Mouse (Mus musculus) kidney, embryonic 14.5 days (tissue): ENCODE measurements at regions not wholly inside any gene's neighbourhood (a gene's known extent, or its start where the extent isn't known, plus 50 kb on each side); places are given as distances from the start of the nearest gene placed in this dataset.

Experiments used
- ATAC-seq: fragments of 200-750 bp; cut with Nextera tagmentation; 2 replicates; pipeline ENCODE4 v1.8.0; 2017; ENCODE audit warnings: moderate number of reproducible peaks, mild to moderate bottlenecking, moderate TSS enrichment, moderate library complexity; ENCODE audit not compliant: low FRiP score, low TSS enrichment
- H3K27ac ChIP-seq: fragments of 300-500 bp; sonication (generic); 2 replicates; pipeline ENCODE4 v1.5.1; 2014; ENCODE audit warnings: low read depth, mild to moderate bottlenecking, low read length, moderate library complexity, mixed read lengths
- H3K27me3 ChIP-seq: fragments of 300-500 bp; sonication (generic); 2 replicates; pipeline ENCODE4 v1.6.1; 2014; ENCODE audit warnings: mild to moderate bottlenecking, low read length; ENCODE audit not compliant: control insufficient read depth, insufficient read depth
- H3K36me3 ChIP-seq: fragments of 300-500 bp; sonication (generic); 2 replicates; pipeline ENCODE4 v1.6.1; 2014; ENCODE audit warnings: low read length, mixed read lengths; ENCODE audit not compliant: control insufficient read depth, insufficient read depth
- H3K4me1 ChIP-seq: fragments of 300-500 bp; sonication (generic); 2 replicates; pipeline ENCODE4 v1.6.1; 2014; ENCODE audit warnings: low read length, mixed read lengths; ENCODE audit not compliant: control insufficient read depth, insufficient read depth
- H3K4me2 ChIP-seq: fragments of 300-500 bp; sonication (generic); replicated peaks from 2 replicates; pipeline ENCODE4 v1.6.1; 2014; ENCODE audit warnings: low read depth, mild to moderate bottlenecking, low read length
- H3K4me3 ChIP-seq: fragments of 300-500 bp; sonication (generic); 2 replicates; pipeline ENCODE4 v1.5.1; 2014; ENCODE audit warnings: mild to moderate bottlenecking, low read length
- H3K9ac ChIP-seq: fragments of 300-500 bp; sonication (generic); 2 replicates; pipeline ENCODE4 v1.6.1; 2014; ENCODE audit warnings: low read depth, mild to moderate bottlenecking, low read length, moderate library complexity
- H3K9me3 ChIP-seq: fragments of 300-500 bp; sonication (generic); 2 replicates; pipeline ENCODE4 v1.6.1; 2016; ENCODE audit warnings: low read length; ENCODE audit not compliant: control insufficient read depth
- WGBS: fragments of 180-500 bp; shearing (Covaris S2); extraction: QIAGEN DNeasy Blood & Tissue Kit; methylation state at CpG from one replicate; pipeline ENCODE4 v1.1.7; 2014; 5-methylcytosine and 5-hydroxymethylcytosine counted together

DNA sequence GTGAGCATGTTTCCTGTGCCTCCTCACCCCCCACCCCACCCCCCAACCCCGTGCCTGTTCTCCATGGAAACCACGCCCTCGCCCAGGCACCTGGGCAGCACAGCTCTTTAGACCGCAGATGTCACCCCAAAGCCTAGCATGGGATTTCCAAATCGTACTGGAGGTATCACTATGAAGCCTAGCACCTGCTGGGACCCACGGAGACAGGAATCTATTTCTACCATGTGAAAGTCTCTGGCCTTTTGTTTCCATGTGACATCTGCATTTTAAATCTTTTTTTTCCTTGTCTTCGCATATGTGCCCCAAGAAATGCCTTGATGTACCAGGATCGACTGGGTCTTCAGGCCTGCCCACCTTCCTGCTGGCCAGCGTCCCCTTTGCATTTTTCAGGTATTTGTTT lies 179.7 kb downstream of the Irs2 start:
- no peaks in the 10 kb centered on the region for H3K4me1 ChIP-seq
- no peaks in the 10 kb centered on the region for H3K9me3 ChIP-seq
- no peaks in the 10 kb centered on the region for H3K36me3 ChIP-seq
- H3K4me2 ChIP-seq, result no peak overlapping the region
- WGBS, result 38% methylated on average over 9 of the region's 9 CpGs
- ATAC-seq, result no peak
- no peak overlapping the region for H3K4me3 ChIP-seq
- no peak overlapping the region for H3K9ac ChIP-seq
- H3K27me3 ChIP-seq, result peaks cover 3% of the 10 kb centered on the region; the same call in 1 of the 2 replicates
- H3K27ac ChIP-seq, result no peak overlapping the region

DNA sequence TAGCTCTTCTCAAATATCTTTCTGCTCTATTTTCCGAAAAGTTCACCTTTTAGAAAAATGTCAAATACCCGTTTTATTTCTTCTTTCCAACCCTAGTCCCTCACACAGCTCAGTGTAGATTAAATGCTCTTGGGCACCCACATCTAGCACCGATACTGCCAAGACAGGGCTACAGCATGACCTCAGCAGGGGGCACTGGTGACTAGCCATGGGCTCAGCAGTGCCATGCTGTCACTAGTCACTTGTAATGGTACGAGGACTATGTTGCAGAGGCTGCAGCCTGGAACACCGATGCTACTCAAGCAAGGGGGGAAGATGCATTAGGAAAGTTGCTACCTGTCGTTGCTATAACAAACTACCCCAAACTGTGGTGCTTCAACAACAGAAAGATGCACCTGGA lies 180.7 kb downstream of the Irs2 start:
- H3K4me2 ChIP-seq, result no peak overlapping the region

DNA sequence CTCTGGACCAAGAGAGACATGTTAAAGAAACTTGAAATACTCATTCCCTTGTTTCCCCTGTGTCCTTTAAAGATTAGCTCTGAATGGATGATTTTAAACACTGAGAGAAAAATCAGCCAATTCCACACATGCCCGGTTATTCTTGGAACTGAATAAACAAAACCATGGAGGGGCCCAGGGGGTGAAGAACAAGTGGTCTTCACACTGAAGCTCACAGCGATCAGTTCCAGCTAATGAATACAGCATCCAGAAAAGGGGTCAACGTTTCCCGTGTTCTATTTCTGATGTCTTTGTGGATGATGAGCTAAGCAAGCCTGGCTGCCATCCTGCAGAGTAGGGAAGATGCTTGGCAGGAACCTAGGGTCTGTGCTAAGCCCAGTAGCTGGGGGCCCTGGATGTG lies 182.3 kb downstream of the Irs2 start:
- no peak for ATAC-seq
- WGBS, result 84% methylated on average over 4 of the region's 4 CpGs
- Histone ChIP-seq H3K27me3 (peaks cover 3% of the 10 kb centered on the region; the same call in 1 of the 2 replicates), H3K9me3 (no peaks in the 10 kb centered on the region), H3K36me3 (no peaks in the 10 kb centered on the region), H3K4me1 (no peaks in the 10 kb centered on the region), H3K4me3 (no peak overlapping the region), H3K9ac (no peak overlapping the region), H3K4me2 (no peak overlapping the region), H3K27ac (no peak overlapping the region)

More for the DNA sequence above, 180.7 kb downstream of the Irs2 start:
- no peak for ATAC-seq
- no peaks in the 10 kb centered on the region for H3K4me1 ChIP-seq
- H3K9ac ChIP-seq, result no peak overlapping the region
- H3K9me3 ChIP-seq, result no peaks in the 10 kb centered on the region
- WGBS, result 77% methylated on average over 6 of the region's 6 CpGs
- no peaks in the 10 kb centered on the region for H3K36me3 ChIP-seq
- no peak overlapping the region for H3K27ac ChIP-seq
- peaks cover 3% of the 10 kb centered on the region; the same call in 1 of the 2 replicates for H3K27me3 ChIP-seq
- no peak overlapping the region for H3K4me3 ChIP-seq

DNA sequence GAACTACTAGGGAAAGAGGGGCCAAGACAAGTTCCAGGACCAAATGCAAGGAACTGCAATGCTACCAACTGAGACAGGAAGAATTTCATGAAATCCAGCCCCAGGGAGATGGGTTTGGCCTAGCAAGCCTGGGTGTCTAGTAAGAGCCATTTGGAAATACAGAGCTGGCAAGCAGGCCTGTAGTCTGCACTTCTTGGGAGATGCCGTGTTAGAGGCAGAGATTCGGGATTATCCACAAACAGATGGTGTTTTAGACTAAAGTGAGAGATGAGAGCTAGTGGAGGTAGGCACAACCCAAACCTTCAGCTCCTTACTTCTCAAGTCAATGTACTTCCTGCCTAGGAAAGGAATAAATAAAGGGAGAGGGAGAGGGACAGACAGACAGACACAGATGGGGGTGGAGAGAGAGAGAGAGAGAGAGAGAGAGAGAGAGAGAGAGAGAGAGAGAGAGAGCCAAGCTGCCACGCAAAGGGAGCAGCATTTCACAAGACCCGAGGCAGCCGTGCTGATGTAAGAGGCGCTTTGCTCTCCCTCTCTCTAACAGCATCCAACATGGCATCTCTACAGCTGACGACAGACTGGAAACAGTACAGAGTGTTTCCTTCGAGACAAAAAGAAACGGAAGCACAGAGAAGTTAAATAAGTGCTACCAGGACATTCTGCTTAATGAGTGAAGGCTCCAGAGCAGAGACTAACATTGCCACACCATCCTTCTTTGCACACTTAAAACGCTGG lies 182.9 kb downstream of the Irs2 start:
- Histone ChIP-seq H3K27ac (no peak overlapping the region), H3K9me3 (no peaks in the 10 kb centered on the region), H3K4me1 (no peaks in the 10 kb centered on the region), H3K4me3 (no peak overlapping the region), H3K27me3 (peaks cover 3% of the 10 kb centered on the region; the same call in 1 of the 2 replicates), H3K4me2 (no peak overlapping the region), H3K36me3 (no peaks in the 10 kb centered on the region), H3K9ac (no peak overlapping the region)
- WGBS, result 77% methylated on average over 10 of the region's 10 CpGs
- no peak for ATAC-seq

DNA sequence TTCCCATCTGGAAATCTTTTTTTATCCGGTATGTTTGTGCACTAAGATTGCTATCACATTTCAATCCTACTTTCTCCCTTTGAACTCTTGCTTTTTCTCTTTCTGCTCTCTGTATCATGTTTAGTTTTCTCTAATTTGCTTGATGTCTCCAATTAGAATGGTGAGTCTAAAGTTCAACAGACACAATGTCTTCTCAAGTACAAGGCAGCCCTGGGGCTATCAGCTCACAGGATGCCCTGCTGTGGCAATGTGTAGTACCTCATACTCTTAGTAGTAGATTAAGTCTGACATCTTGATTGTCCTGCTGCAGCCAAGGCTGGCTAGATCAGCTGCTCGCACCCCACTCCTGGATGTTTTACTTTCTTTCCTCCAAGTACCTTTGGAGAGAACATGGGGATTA lies 186.4 kb downstream of the Irs2 start:
- ATAC-seq, result no peak
- Histone ChIP-seq H3K27ac (no peak overlapping the region), H3K4me3 (no peak overlapping the region), H3K9me3 (no peaks in the 10 kb centered on the region), H3K36me3 (no peaks in the 10 kb centered on the region), H3K4me1 (no peaks in the 10 kb centered on the region), H3K4me2 (no peak overlapping the region), H3K27me3 (no peaks in the 10 kb centered on the region), H3K9ac (no peak overlapping the region)
- WGBS, result 69% methylated on average over 2 of the region's 2 CpGs

DNA sequence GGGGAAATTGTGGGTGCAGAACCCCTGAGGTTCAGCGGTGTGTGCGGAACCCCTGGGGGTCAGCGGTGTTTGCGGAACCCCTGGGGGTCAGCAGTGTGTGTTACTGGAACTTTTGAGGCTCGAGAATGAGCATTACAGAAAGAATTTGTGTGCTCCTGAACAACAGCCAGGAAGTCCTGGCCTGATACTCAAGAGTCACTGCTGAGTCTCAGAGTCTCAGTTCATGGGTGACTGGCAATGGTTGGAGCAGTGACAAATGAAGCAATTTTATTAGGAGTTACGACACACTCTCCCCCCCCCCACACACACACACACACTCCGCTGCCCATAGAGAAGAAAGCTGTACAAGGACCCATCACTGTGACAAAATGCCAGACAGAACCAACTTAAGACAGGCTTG lies 193.8 kb downstream of the Irs2 start:
- no peak for ATAC-seq
- H3K9ac ChIP-seq, result no peak overlapping the region

DNA sequence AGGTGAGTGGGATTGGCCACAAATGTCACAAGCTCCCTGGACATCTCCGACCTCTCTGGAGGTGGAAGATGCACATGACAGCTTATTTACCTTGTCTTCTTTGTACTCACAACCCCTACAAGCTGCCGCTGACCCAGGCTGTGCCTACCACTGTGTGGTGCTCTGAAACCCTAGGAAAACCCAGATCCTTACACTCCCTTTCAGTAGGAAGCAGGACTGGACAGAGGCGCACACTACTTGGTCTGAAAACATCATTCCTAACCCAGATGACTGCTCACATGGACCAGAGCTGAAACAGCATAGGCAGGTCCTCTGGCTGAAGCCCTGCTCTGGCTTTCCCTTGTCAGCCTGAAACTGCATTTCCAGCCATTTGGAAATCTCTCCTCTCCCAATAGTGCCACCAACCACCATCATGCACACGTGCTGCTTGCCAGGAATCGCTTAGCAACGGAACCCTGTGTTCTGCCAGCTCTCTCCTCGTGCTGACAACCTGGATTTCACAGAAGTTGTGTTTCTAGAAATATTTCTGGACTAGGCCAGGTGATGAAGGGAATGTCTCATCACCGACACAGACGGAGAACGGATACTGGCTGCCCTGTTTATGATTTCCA lies 196.1 kb downstream of the Irs2 start:
- no peaks in the 10 kb centered on the region for H3K9me3 ChIP-seq
- ATAC-seq, result no peak
- H3K4me1 ChIP-seq, result no peaks in the 10 kb centered on the region
- H3K4me3 ChIP-seq, result no peak overlapping the region
- no peaks in the 10 kb centered on the region for H3K27me3 ChIP-seq
- H3K9ac ChIP-seq, result no peak overlapping the region
- H3K27ac ChIP-seq, result no peak overlapping the region
- whole genome bisulfite sequencing, result 75% methylated on average over 10 of the region's 10 CpGs
- no peak overlapping the region for H3K4me2 ChIP-seq
- H3K36me3 ChIP-seq, result no peaks in the 10 kb centered on the region

More for the DNA sequence above, 193.8 kb downstream of the Irs2 start:
- Histone ChIP-seq H3K4me2 (no peak overlapping the region), H3K27me3 (no peaks in the 10 kb centered on the region), H3K27ac (no peak overlapping the region), H3K4me3 (no peak overlapping the region), H3K4me1 (no peaks in the 10 kb centered on the region), H3K36me3 (no peaks in the 10 kb centered on the region), H3K9me3 (no peaks in the 10 kb centered on the region)
- WGBS, result 75% methylated on average over 7 of the region's 7 CpGs

DNA sequence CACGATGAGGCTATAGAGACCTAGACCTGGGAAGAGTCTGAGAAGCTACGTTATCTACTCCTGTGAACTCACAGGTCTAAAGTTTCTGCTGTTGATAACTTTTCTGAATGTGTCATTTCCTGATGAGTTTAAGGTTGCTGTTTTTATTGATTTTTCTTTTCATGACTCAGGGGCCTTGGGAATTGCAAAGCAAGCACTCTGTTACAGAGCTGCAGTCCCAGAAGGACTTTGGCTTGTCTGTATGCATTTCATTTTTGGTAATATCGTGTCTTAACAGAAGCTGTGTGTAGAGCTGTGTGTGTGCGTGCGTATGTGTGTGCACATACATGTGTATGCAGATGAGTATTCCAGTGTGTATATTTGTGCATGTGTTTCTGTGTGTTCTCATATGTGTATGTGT lies 201.2 kb downstream of the Irs2 start:
- no peak for ATAC-seq
- no peak overlapping the region for H3K27ac ChIP-seq
- 93% methylated on average over 5 of the region's 5 CpGs for WGBS
- H3K4me3 ChIP-seq, result no peak overlapping the region
- H3K4me2 ChIP-seq, result no peak overlapping the region
- no peaks in the 10 kb centered on the region for H3K36me3 ChIP-seq
- H3K27me3 ChIP-seq, result no peaks in the 10 kb centered on the region
- H3K9me3 ChIP-seq, result no peaks in the 10 kb centered on the region
- H3K9ac ChIP-seq, result no peak overlapping the region
- no peaks in the 10 kb centered on the region for H3K4me1 ChIP-seq

DNA sequence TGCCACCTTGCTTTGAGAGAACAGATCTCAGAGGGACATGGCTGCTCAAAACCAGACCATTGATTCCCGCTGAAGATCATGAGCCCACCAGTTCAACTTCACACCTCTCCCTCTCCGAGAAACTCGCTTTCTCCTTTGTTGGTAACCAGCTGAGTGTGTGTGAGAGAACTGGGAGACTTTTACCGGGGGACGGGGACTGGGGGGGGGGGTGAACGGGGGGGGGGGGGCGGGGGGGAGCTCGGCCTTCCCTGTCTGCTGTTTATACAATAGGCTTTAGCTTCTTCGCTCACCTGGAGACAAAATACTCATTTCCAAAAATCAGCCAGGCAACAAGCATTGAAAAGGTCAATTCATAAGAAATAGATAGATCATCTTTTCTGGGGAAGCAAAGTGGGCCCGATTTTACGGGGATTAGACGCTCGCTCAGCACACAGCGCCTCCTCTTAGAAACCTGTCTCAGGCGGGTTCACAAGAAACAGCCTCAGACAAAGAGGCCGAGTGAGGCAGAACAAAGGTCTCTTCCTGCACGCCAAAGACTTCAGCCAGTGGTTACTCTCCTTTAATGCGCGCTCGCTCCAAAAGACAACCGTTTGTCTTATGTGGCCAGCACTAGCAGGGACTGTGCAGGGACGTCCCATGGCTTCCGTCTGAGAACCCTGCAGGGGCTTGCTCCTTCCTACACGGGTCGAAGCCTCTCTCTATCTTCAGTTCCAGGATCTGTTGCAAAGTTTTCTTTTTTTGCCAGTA lies 202.7 kb downstream of the Irs2 start:
- Histone ChIP-seq H3K9ac (0 out of 2 replicates have a peak overlapping the region, but pooled peaks have one; percentile 18), H3K4me1 (no peaks in the 10 kb centered on the region), H3K27ac (no peak overlapping the region), H3K36me3 (no peaks in the 10 kb centered on the region), H3K9me3 (no peaks in the 10 kb centered on the region), H3K4me3 (no peak overlapping the region; the same call in 1 of the 2 replicates), H3K4me2 (peak overlapping the region; percentile 15; the same call in 1 of the 2 replicates), H3K27me3 (no peaks in the 10 kb centered on the region)
- 9% methylated on average over 22 of the region's 25 CpGs for whole genome bisulfite sequencing
- no peak for ATAC-seq
